Mouse (Mus musculus): ENCODE measurements around the gene Atp5b.

GRCm38 (mm10) chr10:128094340-128094968 lies 11.4 kb downstream of the Atp5b start:
- TF ChIP-seq GATA1 (IDR thresholded peaks at IDR 0.05; ENCODE audit: low read length) (no peak), TAL1 (IDR thresholded peaks at IDR 0.05; ENCODE audit: low read length) (no peak)

Measured in erythroblast, embryonic 14.5 days (primary cell).